8 mouse cellular contexts compared by ENCODE assay signal in the genomic region with DNA sequence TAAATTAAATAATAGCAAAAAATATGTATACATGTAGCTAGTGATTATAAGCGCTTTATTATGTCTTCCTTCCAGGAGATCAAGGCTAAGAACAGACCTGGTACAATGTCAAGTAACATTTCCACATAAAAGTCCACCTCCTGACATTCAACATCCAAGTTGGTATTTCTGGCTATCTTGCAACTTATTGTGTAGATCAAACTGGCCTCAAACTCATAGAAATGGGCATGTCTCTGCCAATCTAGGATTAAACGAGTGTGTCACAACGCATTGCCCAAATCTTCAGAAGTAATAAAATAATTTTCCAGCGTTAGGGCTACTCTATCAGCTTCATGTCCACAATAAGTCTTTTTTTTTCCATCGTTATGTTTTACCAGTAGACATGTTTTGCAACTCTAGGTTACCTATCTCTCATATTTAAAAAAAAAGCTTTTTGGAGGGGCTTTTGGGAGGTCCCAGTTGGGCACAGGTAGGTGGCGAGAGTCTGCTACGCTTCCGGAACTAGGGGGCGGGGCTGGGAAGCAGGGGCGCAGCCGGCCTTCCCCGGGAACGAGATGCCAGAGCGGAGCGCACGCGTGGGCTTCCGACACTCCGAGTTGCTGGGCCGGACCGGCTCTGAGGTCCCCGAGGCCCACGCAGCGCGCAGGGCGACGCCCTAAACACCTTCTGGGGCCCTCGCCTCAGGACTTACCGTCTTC. TPM values are rescaled to one million over a fixed set of nuclear protein-coding genes. Genes with fewer than 3 reads are reported as not detected.
DNase-seq lines count a peak whose midpoint lies in the region; ATAC-seq and TF ChIP-seq lines count a peak whose summit lies in the region.

No protein-coding gene starts in this region.

- H3K27me3 ChIP-seq in neural tube, embryonic 11.5 days (ENCODE audit: control insufficient read depth, insufficient read depth, low read length) = no peaks in the 10 kb centered on the region
- no peaks in the 10 kb centered on the region for H3K27me3 ChIP-seq in forebrain, embryonic 11.5 days (ENCODE audit: control insufficient read depth, insufficient read depth, low read length)
- no peaks in the 10 kb centered on the region for H3K27me3 ChIP-seq in intestine, embryonic 14.5 days (replicated peaks; ENCODE audit: control insufficient read depth, insufficient read depth, low read length)

- 0 out of 2 replicates have a peak overlapping the region, but pooled peaks have one; percentile 3 for H3K27ac ChIP-seq in neural tube, embryonic 11.5 days (ENCODE audit: low read depth, low read length)
- peak overlapping the region; percentile 70 for H3K27ac ChIP-seq in bone marrow macrophage, adult 2 months (ENCODE audit: insufficient read depth, low read depth, low read length)
- H3K27ac ChIP-seq in forebrain, embryonic 11.5 days (ENCODE audit: low read depth, low read length) = peak overlapping the region; percentile 53
- H3K27ac ChIP-seq in intestine, embryonic 14.5 days (ENCODE audit: low read depth) = peak overlapping the region; percentile 89
- H3K27ac ChIP-seq in olfactory bulb, adult 2 months (ENCODE audit: insufficient read depth, low read depth, low read length) = no peak overlapping the region

- WGBS in neural tube, embryonic 11.5 days = 7% methylated on average over 29 of the region's 29 CpGs
- WGBS in forebrain, embryonic 11.5 days = 8% methylated on average over 29 of the region's 29 CpGs
- 7% methylated on average over 29 of the region's 29 CpGs for WGBS in intestine, embryonic 14.5 days
- WGBS in lung, adult 2 months = 5% methylated on average over 29 of the region's 29 CpGs
- 6% methylated on average over 29 of the region's 29 CpGs for WGBS in olfactory bulb, adult 2 months

- peak; percentile 35; the same call in 1 of the 2 replicates for ATAC-seq in neural tube, embryonic 11.5 days (ENCODE audit: insufficient read depth, low FRiP score, low TSS enrichment)
- ATAC-seq in forebrain, embryonic 11.5 days (replicated peaks; ENCODE audit: low FRiP score) = peak; percentile 74
- ATAC-seq in intestine, embryonic 14.5 days (replicated peaks; ENCODE audit: low FRiP score, low TSS enrichment, low read depth) = peak; percentile 79

- H3K9me3 ChIP-seq in neural tube, embryonic 11.5 days (ENCODE audit: control insufficient read depth, low read length) = no peaks in the 10 kb centered on the region
- no peaks in the 10 kb centered on the region for H3K9me3 ChIP-seq in forebrain, embryonic 11.5 days (ENCODE audit: control insufficient read depth, low read length)
- H3K9me3 ChIP-seq in intestine, embryonic 14.5 days (ENCODE audit: control insufficient read depth, low read length) = no peaks in the 10 kb centered on the region

- H3K4me2 ChIP-seq in neural tube, embryonic 11.5 days (ENCODE audit: low read depth) = peak overlapping the region; percentile 95
- peak overlapping the region; percentile 97 for H3K4me2 ChIP-seq in forebrain, embryonic 11.5 days (ENCODE audit: low read depth, low read length, severe bottlenecking)
- H3K4me2 ChIP-seq in intestine, embryonic 14.5 days (ENCODE audit: low read length) = peak overlapping the region; percentile 83

- H3K4me3 ChIP-seq in neural tube, embryonic 11.5 days (ENCODE audit: low read depth, low read length) = peak overlapping the region; percentile 70
- peak overlapping the region; percentile 78 for H3K4me3 ChIP-seq in bone marrow macrophage, adult 2 months (ENCODE audit: insufficient read depth, low read length)
- peak overlapping the region; percentile 71 for H3K4me3 ChIP-seq in forebrain, embryonic 11.5 days (ENCODE audit: low read depth, low read length)
- peak overlapping the region; percentile 79 for H3K4me3 ChIP-seq in intestine, embryonic 14.5 days (ENCODE audit: low read depth, low read length)
- H3K4me3 ChIP-seq in lung, adult 2 months (replicated peaks; ENCODE audit: extremely low read depth, low read depth, low read length) = peak overlapping the region; percentile 85
- peak overlapping the region; percentile 83 for H3K4me3 ChIP-seq in olfactory bulb, adult 2 months (ENCODE audit: insufficient read depth, low read depth, low read length)

- TF ChIP-seq CTCF in bone marrow macrophage, adult 2 months (IDR thresholded peaks at IDR 0.05; ENCODE audit: low read depth, low read length) = no peak
- no peak for TF ChIP-seq CTCF in lung, adult 2 months (IDR thresholded peaks at IDR 0.05; ENCODE audit: insufficient read depth, low read length)
- no peak for TF ChIP-seq CTCF in olfactory bulb, adult 2 months (IDR thresholded peaks at IDR 0.05; ENCODE audit: insufficient read depth, low read depth, low read length)

- peak; percentile 54 for DNase-seq in neural tube, embryonic 11.5 days (ENCODE audit: low spot score)
- no peak for DNase-seq in neural tube, embryonic 10.5 days (ENCODE audit: extremely low spot score, low spot score)
- peak; percentile 70 for DNase-seq in forebrain, embryonic 11.5 days (ENCODE audit: low spot score)
- DNase-seq in intestine, embryonic 14.5 days (ENCODE audit: low spot score) = no peak
- DNase-seq in lung, adult 2 months = no peak
- DNase-seq in urinary bladder, postnatal 25 days (ENCODE audit: low spot score) = peak; percentile 43

- no peaks in the 10 kb centered on the region for H3K36me3 ChIP-seq in neural tube, embryonic 11.5 days (ENCODE audit: control insufficient read depth, insufficient read depth, low read length)
- no peaks in the 10 kb centered on the region for H3K36me3 ChIP-seq in forebrain, embryonic 11.5 days (ENCODE audit: control insufficient read depth, insufficient read depth, low read length)
- peaks cover 15% of the 10 kb centered on the region for H3K36me3 ChIP-seq in intestine, embryonic 14.5 days (ENCODE audit: control insufficient read depth, insufficient read depth, low read length)

- no peak for TF ChIP-seq POLR2A in bone marrow macrophage, adult 2 months (IDR thresholded peaks at IDR 0.05; ENCODE audit: borderline replicate concordance, low read depth, low read length)
- TF ChIP-seq POLR2A in lung, adult 2 months (IDR thresholded peaks at IDR 0.05; ENCODE audit: borderline replicate concordance, extremely low read depth, low read depth, low read length) = 0 out of 2 replicates have a peak, but pooled peaks have one; percentile 8
- TF ChIP-seq POLR2A in olfactory bulb, adult 2 months (IDR thresholded peaks at IDR 0.05; ENCODE audit: insufficient read depth, low read depth, low read length) = no peak

- peak overlapping the region; percentile 81 for H3K9ac ChIP-seq in neural tube, embryonic 11.5 days (ENCODE audit: low read length)
- H3K9ac ChIP-seq in forebrain, embryonic 11.5 days (ENCODE audit: low read length) = peak overlapping the region; percentile 82
- H3K9ac ChIP-seq in intestine, embryonic 14.5 days (ENCODE audit: low read length) = peak overlapping the region; percentile 83

- H3K4me1 ChIP-seq in neural tube, embryonic 11.5 days (ENCODE audit: control insufficient read depth, insufficient read depth, low read length) = no peaks in the 10 kb centered on the region
- H3K4me1 ChIP-seq in bone marrow macrophage, adult 2 months (ENCODE audit: control insufficient read depth, insufficient read depth, low read length) = peaks cover 6% of the 10 kb centered on the region
- peaks cover 3% of the 10 kb centered on the region; the same call in 1 of the 2 replicates for H3K4me1 ChIP-seq in forebrain, embryonic 11.5 days (replicated peaks; ENCODE audit: control insufficient read depth, insufficient read depth, low read length)
- H3K4me1 ChIP-seq in intestine, embryonic 14.5 days (replicated peaks; ENCODE audit: control insufficient read depth, insufficient read depth, low read length) = peaks cover 5% of the 10 kb centered on the region
- no peaks in the 10 kb centered on the region for H3K4me1 ChIP-seq in lung, adult 2 months (ENCODE audit: control insufficient read depth, insufficient read depth, low read length)
- H3K4me1 ChIP-seq in olfactory bulb, adult 2 months (ENCODE audit: control insufficient read depth, insufficient read depth, low read length) = no peaks in the 10 kb centered on the region

RNA-seq across cellular contexts. Expression of gene Rad50, which starts 0.7 kb away (rescaled TPM):
- polyA plus RNA-seq in neural tube, embryonic 11.5 days (2014; fragmentation: Nextera tagmentation; extraction: Ambion mirVana) = 17.3 and 18.5 TPM in 2 replicates
- 20.1 and 20.4 TPM in 2 replicates for polyA plus RNA-seq in bone marrow macrophage, adult 2 months (2012; ENCODE audit: insufficient read depth, insufficient read length, missing spikeins)
- 24.3 and 27.6 TPM in 2 replicates for polyA plus RNA-seq in forebrain, embryonic 11.5 days (2014; fragmentation: Nextera tagmentation; extraction: Ambion mirVana)
- 29.5 and 29.8 TPM in 2 replicates for polyA plus RNA-seq in intestine, embryonic 14.5 days (2014; fragmentation: Nextera tagmentation; extraction: Ambion mirVana)
- 4.3 and 6.7 TPM in 2 replicates for polyA plus RNA-seq in lung, adult 2 months (2012; rRNA removed)
- polyA plus RNA-seq in olfactory bulb, adult 2 months (2012; ENCODE audit: insufficient read depth, insufficient read length, low replicate concordance, missing spikeins) = 76.9 TPM in 1 of 2 replicates, not detected in the other

RNA-seq across cellular contexts. Expression of gene Il5, which starts 14.2 kb away (rescaled TPM):
- not detected in 2 replicates for polyA plus RNA-seq in neural tube, embryonic 11.5 days (2014; fragmentation: Nextera tagmentation; extraction: Ambion mirVana)
- not detected in 2 replicates for polyA plus RNA-seq in bone marrow macrophage, adult 2 months (2012; ENCODE audit: insufficient read depth, insufficient read length, missing spikeins)
- not detected in 2 replicates for polyA plus RNA-seq in forebrain, embryonic 11.5 days (2014; fragmentation: Nextera tagmentation; extraction: Ambion mirVana)
- not detected in 2 replicates for polyA plus RNA-seq in intestine, embryonic 14.5 days (2014; fragmentation: Nextera tagmentation; extraction: Ambion mirVana)
- 0.07 and 0.14 TPM in 2 replicates for polyA plus RNA-seq in lung, adult 2 months (2012; rRNA removed)
- not detected in 2 replicates for polyA plus RNA-seq in olfactory bulb, adult 2 months (2012; ENCODE audit: insufficient read depth, insufficient read length, low replicate concordance, missing spikeins)

Comparison
In these comparisons a context has a peak if more than half of its experiments do, and no peak if none do; other contexts are left out.
1. DNase-seq: peak in neural tube, embryonic 11.5 days (single experiment), forebrain, embryonic 11.5 days (single experiment) and urinary bladder, postnatal 25 days (single experiment); none in neural tube, embryonic 10.5 days (single experiment), intestine, embryonic 14.5 days (single experiment) and lung, adult 2 months (single experiment).
2. Peak in every context shown above with its lines, with median percentiles within 50 percentile points of each other: ATAC-seq, H3K4me2 ChIP-seq, H3K4me3 ChIP-seq and H3K9ac ChIP-seq.